Mouse (Mus musculus): ENCODE measurements around the gene Zfp979. TPM values are rescaled to one million over a fixed set of nuclear protein-coding genes. Genes with fewer than 3 reads are reported as not detected.
"Not testable (repeated sequence)": the region's sequence is repeated elsewhere in the genome, so short reads cannot be mapped to it uniquely, and the experiment has no call there.

Gene Zfp979
- 3.0 and 3.2 TPM in 2 replicates for polyA plus RNA-seq (2014; fragmentation: Nextera tagmentation; extraction: Ambion mirVana)

DNA sequence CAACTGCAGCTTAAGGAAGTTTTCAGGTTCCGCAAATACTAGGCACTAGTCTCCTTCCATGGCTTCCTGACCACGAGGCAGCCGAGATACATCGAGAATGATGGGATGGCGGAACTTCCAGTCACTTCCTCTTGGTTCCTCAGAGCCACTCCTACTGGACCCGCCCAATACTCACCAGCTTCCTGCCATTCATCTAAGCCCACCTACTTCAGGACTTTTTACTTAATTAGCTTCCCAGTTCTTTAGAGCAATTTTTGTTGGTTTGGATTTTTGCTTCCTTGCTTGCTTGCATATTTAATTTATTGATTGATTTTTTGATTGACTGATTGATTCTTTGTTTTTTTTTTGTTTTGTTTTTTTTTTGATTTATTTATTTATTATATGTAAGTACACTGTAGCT is at the start of gene Zfp979:
Gene Zfp979 (minus strand): TSS at position 101 of the 400 bp plus-strand sequence.
- not testable (repeated sequence) for H3K9me3 ChIP-seq (ENCODE audit: control insufficient read depth, low read depth, low read length); H3K4me3 ChIP-seq (ENCODE audit: low read depth, low read length); H3K9ac ChIP-seq (replicated peaks; ENCODE audit: low read depth, low read length); H3K27me3 ChIP-seq (ENCODE audit: control insufficient read depth, insufficient read depth, low read length); H3K36me3 ChIP-seq (ENCODE audit: control insufficient read depth, insufficient read depth, low read length); ATAC-seq (ENCODE audit: insufficient number of reproducible peaks, insufficient read depth, low FRiP score, low read depth); H3K4me2 ChIP-seq (replicated peaks; ENCODE audit: low read depth, low read length); H3K4me1 ChIP-seq (ENCODE audit: control insufficient read depth, insufficient read depth, low read length); H3K27ac ChIP-seq (ENCODE audit: low read length)
- no CpG with 5 or more reads among the region's 6 CpGs for WGBS

DNA sequence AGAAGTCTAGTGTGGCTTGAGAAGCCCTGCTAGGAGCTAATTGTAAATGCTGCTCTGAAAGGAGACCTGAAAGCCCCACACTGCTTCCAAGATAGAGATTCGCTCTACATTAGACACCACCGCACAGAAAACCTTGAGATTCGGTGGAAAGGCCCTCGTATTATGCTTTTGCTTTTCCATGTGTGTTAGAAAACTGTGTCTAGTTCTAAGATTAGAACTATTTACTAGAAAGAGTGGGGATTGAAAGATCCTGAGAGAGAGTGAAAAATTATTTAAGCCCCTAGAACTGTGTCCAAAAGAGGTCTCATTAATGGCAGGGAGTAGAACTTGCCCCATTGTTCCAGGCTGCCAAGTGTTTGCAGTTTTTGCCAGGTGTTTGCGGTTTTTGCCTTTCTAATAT is 12.9 kb upstream of the Zfp979 start:
- not testable (repeated sequence) for H3K4me2 ChIP-seq (replicated peaks; ENCODE audit: low read depth, low read length); H3K9ac ChIP-seq (replicated peaks; ENCODE audit: low read depth, low read length); H3K4me1 ChIP-seq (ENCODE audit: control insufficient read depth, insufficient read depth, low read length); H3K27ac ChIP-seq (ENCODE audit: low read length); H3K36me3 ChIP-seq (ENCODE audit: control insufficient read depth, insufficient read depth, low read length); H3K9me3 ChIP-seq (ENCODE audit: control insufficient read depth, low read depth, low read length); ATAC-seq (ENCODE audit: insufficient number of reproducible peaks, insufficient read depth, low FRiP score, low read depth); H3K4me3 ChIP-seq (ENCODE audit: low read depth, low read length); H3K27me3 ChIP-seq (ENCODE audit: control insufficient read depth, insufficient read depth, low read length)
- 91% methylated on average over 4 of the region's 5 CpGs for WGBS

DNA sequence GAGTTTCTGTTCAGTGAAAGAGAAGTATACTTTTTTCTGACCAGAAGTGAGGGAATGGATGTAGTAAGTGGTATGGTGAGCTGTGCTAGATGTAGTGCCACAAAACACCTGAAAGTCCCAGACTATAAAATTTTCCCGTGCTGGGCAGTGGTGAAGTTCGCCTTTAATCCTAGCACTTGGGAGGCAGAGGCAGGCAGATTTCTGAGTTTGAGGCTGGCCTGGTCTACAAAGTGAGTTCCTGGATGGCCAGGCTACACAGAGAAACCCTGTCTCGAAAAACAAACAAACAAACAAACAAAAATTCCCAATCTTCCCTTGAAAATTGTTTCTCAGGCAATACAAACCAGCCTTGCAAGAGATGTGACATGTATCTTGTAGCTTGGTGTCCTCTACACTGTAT is 5.1 kb upstream of the Zfp979 start:
- WGBS, result no CpG with 5 or more reads among the region's 3 CpGs
- H3K9ac ChIP-seq (replicated peaks; ENCODE audit: low read depth, low read length); ATAC-seq (ENCODE audit: insufficient number of reproducible peaks, insufficient read depth, low FRiP score, low read depth); H3K9me3 ChIP-seq (ENCODE audit: control insufficient read depth, low read depth, low read length); H3K4me3 ChIP-seq (ENCODE audit: low read depth, low read length); H3K36me3 ChIP-seq (ENCODE audit: control insufficient read depth, insufficient read depth, low read length); H3K27ac ChIP-seq (ENCODE audit: low read length); H3K4me1 ChIP-seq (ENCODE audit: control insufficient read depth, insufficient read depth, low read length); H3K4me2 ChIP-seq (replicated peaks; ENCODE audit: low read depth, low read length); H3K27me3 ChIP-seq (ENCODE audit: control insufficient read depth, insufficient read depth, low read length): not testable (repeated sequence)

DNA sequence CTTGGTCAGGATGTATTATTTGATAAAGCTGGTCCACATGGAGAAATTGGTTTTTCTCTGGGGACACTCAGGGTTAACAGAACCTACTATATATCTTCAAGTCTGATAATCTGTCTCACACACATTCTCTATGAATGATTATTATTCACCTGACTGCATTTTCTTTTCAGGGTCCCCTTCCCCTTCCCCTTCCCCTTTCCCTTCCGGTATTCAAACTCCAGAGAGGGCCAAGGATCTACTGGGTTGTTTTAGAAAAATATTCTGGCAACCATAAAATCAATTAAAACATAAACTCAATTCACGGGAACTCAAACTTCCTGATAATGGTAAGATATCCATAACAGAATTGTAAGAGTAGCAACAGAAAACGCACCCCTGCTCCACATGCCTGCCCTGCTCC is 381 bp downstream of the Zfp979 start:
- H3K9me3 ChIP-seq (ENCODE audit: control insufficient read depth, low read depth, low read length); H3K36me3 ChIP-seq (ENCODE audit: control insufficient read depth, insufficient read depth, low read length); ATAC-seq (ENCODE audit: insufficient number of reproducible peaks, insufficient read depth, low FRiP score, low read depth); H3K4me2 ChIP-seq (replicated peaks; ENCODE audit: low read depth, low read length); H3K4me1 ChIP-seq (ENCODE audit: control insufficient read depth, insufficient read depth, low read length); H3K27ac ChIP-seq (ENCODE audit: low read length); H3K4me3 ChIP-seq (ENCODE audit: low read depth, low read length); H3K9ac ChIP-seq (replicated peaks; ENCODE audit: low read depth, low read length); H3K27me3 ChIP-seq (ENCODE audit: control insufficient read depth, insufficient read depth, low read length): not testable (repeated sequence)
- 40% methylated on average over 2 of the region's 3 CpGs for WGBS

DNA sequence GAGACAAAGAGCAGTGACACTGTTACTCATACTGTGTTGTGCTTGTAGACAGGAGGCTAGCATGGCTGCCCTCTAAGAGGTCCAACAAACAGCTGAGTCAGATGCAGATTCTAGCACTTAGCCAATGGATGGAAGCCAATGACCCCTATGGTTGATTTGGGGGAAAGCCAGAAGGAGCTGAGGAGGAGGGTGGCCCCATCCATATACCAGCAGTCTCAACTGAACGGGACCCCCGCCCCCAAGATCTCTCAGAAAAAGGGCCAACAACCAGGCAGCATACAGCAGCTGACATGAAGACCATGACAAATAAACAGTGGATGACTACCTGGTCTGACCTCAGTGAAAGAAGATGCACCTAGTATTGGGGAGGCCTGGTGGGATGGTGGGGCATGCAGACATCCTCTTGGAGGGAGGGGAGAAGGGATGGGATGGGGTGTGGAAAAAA is 8.5 kb downstream of the Zfp979 start:
- H3K27me3 ChIP-seq (ENCODE audit: control insufficient read depth, insufficient read depth, low read length); H3K9ac ChIP-seq (replicated peaks; ENCODE audit: low read depth, low read length); H3K4me3 ChIP-seq (ENCODE audit: low read depth, low read length); H3K4me2 ChIP-seq (replicated peaks; ENCODE audit: low read depth, low read length); H3K27ac ChIP-seq (ENCODE audit: low read length); H3K36me3 ChIP-seq (ENCODE audit: control insufficient read depth, insufficient read depth, low read length); H3K4me1 ChIP-seq (ENCODE audit: control insufficient read depth, insufficient read depth, low read length); H3K9me3 ChIP-seq (ENCODE audit: control insufficient read depth, low read depth, low read length): not testable (repeated sequence)
- no CpG with 5 or more reads among the region's 2 CpGs for WGBS
- peak; percentile 71 for ATAC-seq (ENCODE audit: insufficient number of reproducible peaks, insufficient read depth, low FRiP score, low read depth)

DNA sequence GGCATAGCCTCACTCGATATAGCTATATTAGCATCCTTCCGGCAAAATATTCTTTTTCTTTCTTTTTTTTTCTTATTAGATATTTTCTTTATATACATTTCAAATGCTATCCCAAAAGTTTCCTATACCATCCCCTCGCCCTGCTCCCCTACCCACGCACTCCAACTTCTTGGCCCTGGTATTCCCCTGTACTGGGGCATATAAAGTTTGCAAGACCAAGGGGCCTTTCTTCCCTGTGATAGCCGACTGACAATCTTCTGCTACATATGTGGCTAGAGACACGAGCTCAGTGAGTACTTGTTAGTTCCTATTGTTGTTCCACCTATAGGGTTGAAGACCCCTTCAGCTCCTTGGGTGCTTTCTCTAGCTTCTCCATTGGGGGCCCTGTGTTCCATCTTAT is 35.8 kb downstream of the Zfp979 start:
- H3K27ac ChIP-seq (ENCODE audit: low read length); H3K36me3 ChIP-seq (ENCODE audit: control insufficient read depth, insufficient read depth, low read length); H3K4me2 ChIP-seq (replicated peaks; ENCODE audit: low read depth, low read length); H3K4me1 ChIP-seq (ENCODE audit: control insufficient read depth, insufficient read depth, low read length); H3K9ac ChIP-seq (replicated peaks; ENCODE audit: low read depth, low read length); ATAC-seq (ENCODE audit: insufficient number of reproducible peaks, insufficient read depth, low FRiP score, low read depth); H3K9me3 ChIP-seq (ENCODE audit: control insufficient read depth, low read depth, low read length); H3K4me3 ChIP-seq (ENCODE audit: low read depth, low read length); H3K27me3 ChIP-seq (ENCODE audit: control insufficient read depth, insufficient read depth, low read length): not testable (repeated sequence)
- WGBS, result 88% methylated on average over 6 of the region's 6 CpGs

DNA sequence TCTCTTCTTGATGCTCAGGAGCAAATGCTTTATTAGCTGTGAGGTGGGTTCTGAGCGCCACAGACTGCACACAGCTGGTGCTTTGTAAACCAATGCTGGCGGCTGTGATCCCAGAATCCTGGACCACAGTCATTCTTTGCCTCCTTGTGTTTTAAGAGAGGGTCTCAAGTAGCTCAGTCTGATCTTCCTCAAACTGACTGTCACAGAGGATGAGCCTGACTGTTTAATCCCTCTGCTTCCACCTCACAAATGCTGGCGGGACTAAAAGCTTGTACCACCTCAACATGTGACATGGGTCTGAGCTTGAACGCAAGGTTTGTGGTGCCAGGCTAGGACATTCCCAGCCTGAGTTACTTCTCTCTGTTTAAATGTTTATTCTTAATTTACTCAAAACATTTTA is 36.8 kb downstream of the Zfp979 start:
- 82% methylated on average over 4 of the region's 4 CpGs for WGBS
- Histone ChIP-seq H3K36me3 (ENCODE audit: control insufficient read depth, insufficient read depth, low read length) (no peaks in the 10 kb centered on the region), H3K4me3 (ENCODE audit: low read depth, low read length) (no peak overlapping the region), H3K27ac (ENCODE audit: low read length) (no peak overlapping the region), H3K4me1 (ENCODE audit: control insufficient read depth, insufficient read depth, low read length) (no peaks in the 10 kb centered on the region), H3K9me3 (ENCODE audit: control insufficient read depth, low read depth, low read length) (no peaks in the 10 kb centered on the region), H3K4me2 (replicated peaks; ENCODE audit: low read depth, low read length) (no peak overlapping the region), H3K27me3 (ENCODE audit: control insufficient read depth, insufficient read depth, low read length) (no peaks in the 10 kb centered on the region), H3K9ac (replicated peaks; ENCODE audit: low read depth, low read length) (no peak overlapping the region)
- ATAC-seq (ENCODE audit: insufficient number of reproducible peaks, insufficient read depth, low FRiP score, low read depth), result no peak

DNA sequence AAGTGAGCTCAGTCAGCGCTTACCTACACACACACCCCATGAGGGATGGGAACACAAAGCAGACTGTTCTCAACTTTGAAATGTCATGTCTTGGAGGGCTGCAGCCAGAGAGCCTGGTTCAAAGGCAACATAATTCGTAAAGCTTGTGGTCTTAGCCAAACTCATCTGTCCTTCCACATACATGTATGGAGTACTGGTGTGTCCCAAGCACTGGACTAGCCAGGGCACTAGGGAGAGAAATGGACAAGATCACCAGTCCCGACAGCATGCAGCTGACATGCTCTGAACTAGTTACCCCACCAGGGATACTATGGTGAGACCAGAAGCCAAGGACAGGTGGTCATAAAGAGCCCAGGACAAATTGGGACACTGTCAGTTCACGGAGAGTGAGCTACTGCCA is 38.5 kb downstream of the Zfp979 start:
- no peaks in the 10 kb centered on the region for H3K36me3 ChIP-seq (ENCODE audit: control insufficient read depth, insufficient read depth, low read length)
- 79% methylated on average over 4 of the region's 4 CpGs for WGBS
- no peak overlapping the region for H3K27ac ChIP-seq (ENCODE audit: low read length)
- no peak overlapping the region for H3K9ac ChIP-seq (replicated peaks; ENCODE audit: low read depth, low read length)
- no peak for ATAC-seq (ENCODE audit: insufficient number of reproducible peaks, insufficient read depth, low FRiP score, low read depth)
- no peak overlapping the region for H3K4me2 ChIP-seq (replicated peaks; ENCODE audit: low read depth, low read length)
- no peak overlapping the region for H3K4me3 ChIP-seq (ENCODE audit: low read depth, low read length)
- peaks cover 7% of the 10 kb centered on the region; the same call in 1 of the 2 replicates for H3K9me3 ChIP-seq (ENCODE audit: control insufficient read depth, low read depth, low read length)
- no peaks in the 10 kb centered on the region for H3K27me3 ChIP-seq (ENCODE audit: control insufficient read depth, insufficient read depth, low read length)
- no peaks in the 10 kb centered on the region for H3K4me1 ChIP-seq (ENCODE audit: control insufficient read depth, insufficient read depth, low read length)

DNA sequence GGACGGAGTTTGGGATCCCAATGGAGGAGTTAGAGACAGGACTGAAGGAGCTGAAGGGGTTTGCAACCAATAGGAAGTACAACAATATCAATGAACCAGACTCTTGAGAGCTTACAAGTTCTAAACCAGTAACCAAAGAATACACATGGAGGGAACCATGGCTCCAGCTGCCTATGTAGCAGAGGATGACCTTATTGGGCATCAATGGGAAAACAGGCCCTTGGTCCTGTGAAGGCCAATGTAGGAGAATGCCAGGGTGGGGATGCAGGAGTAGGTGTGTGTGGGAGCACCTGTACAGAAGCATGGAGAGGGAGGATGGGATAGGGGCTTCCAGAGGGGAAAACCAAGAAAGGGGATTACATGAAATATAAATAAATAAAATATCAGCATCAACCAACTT is 40.4 kb downstream of the Zfp979 start:
- H3K27me3 ChIP-seq (ENCODE audit: control insufficient read depth, insufficient read depth, low read length), result no peaks in the 10 kb centered on the region
- H3K4me2 ChIP-seq (replicated peaks; ENCODE audit: low read depth, low read length), result no peak overlapping the region
- H3K27ac ChIP-seq (ENCODE audit: low read length), result no peak overlapping the region
- ATAC-seq (ENCODE audit: insufficient number of reproducible peaks, insufficient read depth, low FRiP score, low read depth), result no peak
- H3K9me3 ChIP-seq (ENCODE audit: control insufficient read depth, low read depth, low read length), result peaks cover 12% of the 10 kb centered on the region; the same call in 1 of the 2 replicates
- H3K4me3 ChIP-seq (ENCODE audit: low read depth, low read length), result no peak overlapping the region
- no peak overlapping the region for H3K9ac ChIP-seq (replicated peaks; ENCODE audit: low read depth, low read length)
- WGBS, result 42% methylated on average over 1 of the region's 1 CpGs
- H3K4me1 ChIP-seq (ENCODE audit: control insufficient read depth, insufficient read depth, low read length), result no peaks in the 10 kb centered on the region
- no peaks in the 10 kb centered on the region for H3K36me3 ChIP-seq (ENCODE audit: control insufficient read depth, insufficient read depth, low read length)

Measured in stomach, embryonic 14.5 days (tissue).